Mouse (Mus musculus): Measurements from ENCODE around the gene Muc3. TPM values are rescaled to one million over a fixed set of nuclear protein-coding genes. Genes with fewer than 3 reads are reported as not detected.
A peak's percentile ranks its signal among the peaks of the same experiment; 100 is the strongest.
"Not testable (repeated sequence)": the region's sequence is repeated elsewhere in the genome, so short reads cannot be mapped to it uniquely, and the experiment has no call there.

Gene Muc3
- not detected in 2 replicates for polyA plus RNA-seq (2015; fragmentation: Nextera tagmentation; extraction: Ambion mirVana)

- H3K9me3 ChIP-seq (replicated peaks; ENCODE audit: control insufficient read depth, low read length): peaks cover 26% of the 10 kb centered on the region
- not testable (repeated sequence) for H3K36me3 ChIP-seq (ENCODE audit: control insufficient read depth, insufficient read depth); ATAC-seq (ENCODE audit: low read depth); H3K9ac ChIP-seq (ENCODE audit: low read depth, low read length); H3K4me1 ChIP-seq (ENCODE audit: control insufficient read depth, low read depth, low read length); H3K27ac ChIP-seq (ENCODE audit: low read length); H3K27me3 ChIP-seq (ENCODE audit: control insufficient read depth, insufficient read depth, low read depth, low read length); H3K4me2 ChIP-seq (ENCODE audit: low read depth, low read length); H3K4me3 ChIP-seq (ENCODE audit: low read depth, low read length)
These were observed at the start of gene Muc3 for GRCm38 (mm10) chr5:137149272-137149882. TSS of gene Muc3 (minus strand) at chr5:137149322.

DNA sequence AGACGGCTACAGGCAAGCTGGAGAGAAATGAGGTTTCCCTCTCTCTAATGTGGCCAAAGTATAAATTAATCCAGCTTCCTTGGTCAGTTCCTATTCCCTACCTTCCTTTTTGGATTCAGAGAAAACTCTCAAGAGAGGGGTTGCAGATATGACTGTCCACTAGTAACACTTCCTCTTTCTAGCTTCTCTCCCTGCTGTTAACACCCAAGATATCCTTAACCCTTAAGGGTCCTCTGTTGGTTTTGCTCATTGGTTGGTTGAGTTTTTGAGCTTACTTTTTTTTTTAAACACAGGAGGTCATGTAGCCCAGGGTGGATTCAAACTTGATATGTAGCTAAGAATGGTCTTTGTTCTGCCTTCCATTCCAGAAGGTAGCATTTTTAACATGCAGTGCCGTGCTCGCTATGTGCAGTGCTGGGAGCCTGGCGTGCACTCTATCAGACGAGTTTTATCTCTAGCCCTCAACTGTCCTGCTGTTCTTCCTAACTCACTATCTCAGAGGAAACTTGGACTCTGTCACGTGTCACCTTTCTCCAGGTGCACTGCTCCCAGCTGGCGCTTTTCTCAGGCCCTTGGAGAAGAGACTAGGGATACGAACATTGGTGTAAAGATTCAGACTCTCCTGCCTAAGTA, 45.5 kb upstream of the Muc3 start:
- no peak overlapping the region for H3K27ac ChIP-seq (ENCODE audit: low read length)
- no peak overlapping the region for H3K4me3 ChIP-seq (ENCODE audit: low read depth, low read length)
- no peaks in the 10 kb centered on the region for H3K9me3 ChIP-seq (replicated peaks; ENCODE audit: control insufficient read depth, low read length)
- WGBS (ENCODE audit: insufficient replicate concordance): 19% methylated on average over 8 of the region's 8 CpGs
- no peaks in the 10 kb centered on the region; the same call in 1 of the 2 replicates for H3K4me1 ChIP-seq (ENCODE audit: control insufficient read depth, low read depth, low read length)
- H3K9ac ChIP-seq (ENCODE audit: low read depth, low read length): no peak overlapping the region
- ATAC-seq (ENCODE audit: low read depth): no peak
- no peak overlapping the region for H3K4me2 ChIP-seq (ENCODE audit: low read depth, low read length)
- H3K27me3 ChIP-seq (ENCODE audit: control insufficient read depth, insufficient read depth, low read depth, low read length): peaks cover 3% of the 10 kb centered on the region
- no peaks in the 10 kb centered on the region for H3K36me3 ChIP-seq (ENCODE audit: control insufficient read depth, insufficient read depth)

GRCm38 (mm10) chr5:137193279-137193952, 44.3 kb upstream of the Muc3 start:
- Histone ChIP-seq H3K36me3 (ENCODE audit: control insufficient read depth, insufficient read depth) (no peaks in the 10 kb centered on the region), H3K27me3 (ENCODE audit: control insufficient read depth, insufficient read depth, low read depth, low read length) (peaks cover 5% of the 10 kb centered on the region), H3K9me3 (replicated peaks; ENCODE audit: control insufficient read depth, low read length) (no peaks in the 10 kb centered on the region), H3K4me3 (ENCODE audit: low read depth, low read length) (no peak overlapping the region), H3K4me2 (ENCODE audit: low read depth, low read length) (no peak overlapping the region), H3K4me1 (ENCODE audit: control insufficient read depth, low read depth, low read length) (no peaks in the 10 kb centered on the region; the same call in 1 of the 2 replicates), H3K9ac (ENCODE audit: low read depth, low read length) (no peak overlapping the region), H3K27ac (ENCODE audit: low read length) (no peak overlapping the region)
- WGBS (ENCODE audit: insufficient replicate concordance): 55% methylated on average over 8 of the region's 8 CpGs
- no peak for ATAC-seq (ENCODE audit: low read depth)

DNA sequence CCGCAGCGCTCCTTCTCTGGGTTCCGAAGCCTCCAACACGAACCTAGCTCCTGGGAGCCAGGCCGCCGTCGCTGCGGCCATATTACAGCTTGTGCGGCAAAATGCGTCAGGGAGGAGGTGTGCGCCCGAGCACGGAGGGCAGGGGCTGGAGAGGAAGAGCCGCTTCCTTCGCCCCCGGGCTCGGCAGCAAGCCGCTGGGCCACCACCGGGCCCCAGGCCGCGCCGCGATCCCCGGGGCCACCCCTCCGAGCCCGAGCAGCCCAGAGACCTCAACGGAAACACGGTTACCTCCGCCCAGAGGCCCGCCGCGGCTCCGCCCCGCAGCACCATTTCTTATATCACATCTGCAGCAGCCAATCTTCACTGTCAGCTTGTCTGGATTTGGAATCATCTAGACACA, 40.2 kb upstream of the Muc3 start:
- peak; percentile 13; the same call in 1 of the 2 replicates for ATAC-seq (ENCODE audit: low read depth)
- peak overlapping the region; percentile 50 for H3K4me3 ChIP-seq (ENCODE audit: low read depth, low read length)
- peak overlapping the region; percentile 50 for H3K4me2 ChIP-seq (ENCODE audit: low read depth, low read length)
- WGBS (ENCODE audit: insufficient replicate concordance): 1% methylated on average over 34 of the region's 34 CpGs
- H3K27ac ChIP-seq (ENCODE audit: low read length): no peak overlapping the region
- peak overlapping the region; percentile 41; the same call in 1 of the 2 replicates for H3K9ac ChIP-seq (ENCODE audit: low read depth, low read length)
- peaks cover 5% of the 10 kb centered on the region for H3K27me3 ChIP-seq (ENCODE audit: control insufficient read depth, insufficient read depth, low read depth, low read length)
- H3K9me3 ChIP-seq (replicated peaks; ENCODE audit: control insufficient read depth, low read length): no peaks in the 10 kb centered on the region
- no peaks in the 10 kb centered on the region for H3K36me3 ChIP-seq (ENCODE audit: control insufficient read depth, insufficient read depth)
- no peaks in the 10 kb centered on the region; the same call in 1 of the 2 replicates for H3K4me1 ChIP-seq (ENCODE audit: control insufficient read depth, low read depth, low read length)

- Histone ChIP-seq H3K27me3 (ENCODE audit: control insufficient read depth, insufficient read depth, low read depth, low read length) (peaks cover 5% of the 10 kb centered on the region), H3K9ac (ENCODE audit: low read depth, low read length) (no peak overlapping the region), H3K4me2 (ENCODE audit: low read depth, low read length) (no peak overlapping the region), H3K27ac (ENCODE audit: low read length) (no peak overlapping the region), H3K4me1 (ENCODE audit: control insufficient read depth, low read depth, low read length) (no peaks in the 10 kb centered on the region; the same call in 1 of the 2 replicates), H3K36me3 (ENCODE audit: control insufficient read depth, insufficient read depth) (no peaks in the 10 kb centered on the region), H3K4me3 (ENCODE audit: low read depth, low read length) (no peak overlapping the region), H3K9me3 (replicated peaks; ENCODE audit: control insufficient read depth, low read length) (no peaks in the 10 kb centered on the region)
- no peak for ATAC-seq (ENCODE audit: low read depth)
- WGBS (ENCODE audit: insufficient replicate concordance): 74% methylated on average over 8 of the region's 8 CpGs
These were observed 36.2 kb upstream of the Muc3 start for GRCm38 (mm10) chr5:137185362-137185761.

- H3K9me3 ChIP-seq (replicated peaks; ENCODE audit: control insufficient read depth, low read length): no peaks in the 10 kb centered on the region; the same call in 1 of the 2 replicates
- H3K36me3 ChIP-seq (ENCODE audit: control insufficient read depth, insufficient read depth): no peaks in the 10 kb centered on the region
- H3K27me3 ChIP-seq (ENCODE audit: control insufficient read depth, insufficient read depth, low read depth, low read length): no peaks in the 10 kb centered on the region; the same call in 1 of the 2 replicates
- no peaks in the 10 kb centered on the region for H3K4me1 ChIP-seq (ENCODE audit: control insufficient read depth, low read depth, low read length)
- H3K9ac ChIP-seq (ENCODE audit: low read depth, low read length): no peak overlapping the region
- no peak overlapping the region for H3K4me3 ChIP-seq (ENCODE audit: low read depth, low read length)
- no peak overlapping the region for H3K4me2 ChIP-seq (ENCODE audit: low read depth, low read length)
- no peak; the same call in 1 of the 2 replicates for ATAC-seq (ENCODE audit: low read depth)
- H3K27ac ChIP-seq (ENCODE audit: low read length): no peak overlapping the region
- 42% methylated on average over 8 of the region's 8 CpGs for WGBS (ENCODE audit: insufficient replicate concordance)
These were observed 30.7 kb upstream of the Muc3 start for GRCm38 (mm10) chr5:137179646-137180374.

DNA sequence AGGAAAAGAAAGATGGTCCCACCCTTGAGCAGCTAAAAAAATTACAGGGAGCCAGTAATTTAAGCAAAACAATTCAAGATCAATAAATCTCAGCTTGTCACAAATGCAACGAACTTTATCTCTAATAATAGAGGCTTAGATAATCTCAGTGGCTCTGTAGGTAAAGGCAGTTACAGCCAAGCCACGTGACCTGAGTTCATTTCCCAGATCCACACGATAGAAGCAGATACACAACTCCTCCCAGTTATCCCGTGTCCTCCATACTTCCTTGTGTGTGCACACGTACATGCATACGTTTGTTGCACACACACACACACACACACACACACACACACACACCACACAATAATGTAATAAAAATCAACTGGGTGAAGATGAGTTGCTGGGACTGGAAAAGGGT, 24.8 kb upstream of the Muc3 start:
- H3K9me3 ChIP-seq (replicated peaks; ENCODE audit: control insufficient read depth, low read length): no peaks in the 10 kb centered on the region
- no peak for ATAC-seq (ENCODE audit: low read depth)
- H3K4me2 ChIP-seq (ENCODE audit: low read depth, low read length): no peak overlapping the region
- 44% methylated on average over 6 of the region's 6 CpGs for WGBS (ENCODE audit: insufficient replicate concordance)
- H3K9ac ChIP-seq (ENCODE audit: low read depth, low read length): no peak overlapping the region
- no peak overlapping the region for H3K4me3 ChIP-seq (ENCODE audit: low read depth, low read length)
- H3K27ac ChIP-seq (ENCODE audit: low read length): no peak overlapping the region
- H3K36me3 ChIP-seq (ENCODE audit: control insufficient read depth, insufficient read depth): no peaks in the 10 kb centered on the region
- H3K27me3 ChIP-seq (ENCODE audit: control insufficient read depth, insufficient read depth, low read depth, low read length): no peaks in the 10 kb centered on the region; the same call in none of the 2 replicates
- H3K4me1 ChIP-seq (ENCODE audit: control insufficient read depth, low read depth, low read length): no peaks in the 10 kb centered on the region

DNA sequence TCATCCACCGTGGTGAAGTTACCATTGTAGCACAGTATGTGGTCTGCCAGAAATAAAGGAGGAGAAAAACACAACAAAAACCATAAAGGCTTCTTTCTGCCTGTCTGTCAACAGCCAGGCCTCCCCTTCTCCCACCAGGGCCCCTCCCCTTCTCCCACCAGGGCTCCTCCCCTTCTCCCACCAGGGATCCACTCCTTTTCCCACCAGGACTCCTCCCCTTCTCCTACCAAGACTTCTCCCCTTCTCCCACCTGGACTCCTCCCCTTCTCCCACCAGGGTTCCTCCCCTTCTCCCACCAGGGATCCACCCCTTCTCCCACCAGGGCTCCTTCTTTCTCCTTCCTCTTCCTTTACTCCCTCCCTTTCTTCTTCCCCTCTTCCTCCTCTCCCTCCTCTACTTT, 23.5 kb upstream of the Muc3 start:
- Histone ChIP-seq H3K4me1 (ENCODE audit: control insufficient read depth, low read depth, low read length) (no peaks in the 10 kb centered on the region), H3K36me3 (ENCODE audit: control insufficient read depth, insufficient read depth) (no peaks in the 10 kb centered on the region), H3K9ac (ENCODE audit: low read depth, low read length) (no peak overlapping the region), H3K9me3 (replicated peaks; ENCODE audit: control insufficient read depth, low read length) (no peaks in the 10 kb centered on the region), H3K4me2 (ENCODE audit: low read depth, low read length) (no peak overlapping the region), H3K27me3 (ENCODE audit: control insufficient read depth, insufficient read depth, low read depth, low read length) (no peaks in the 10 kb centered on the region; the same call in 1 of the 2 replicates), H3K4me3 (ENCODE audit: low read depth, low read length) (no peak overlapping the region), H3K27ac (ENCODE audit: low read length) (no peak overlapping the region)
- WGBS (ENCODE audit: insufficient replicate concordance): 10% methylated on average over 1 of the region's 1 CpGs
- ATAC-seq (ENCODE audit: low read depth): no peak

Data from liver, embryonic 16.5 days (tissue).